Mouse (Mus musculus) adrenal gland, postnatal 14 days (tissue): ENCODE measurements around the gene Ergic1. TPM values are rescaled to one million over a fixed set of nuclear protein-coding genes. Genes with fewer than 3 reads are reported as not detected.

Experiments
- DNase-seq: peaks from one replicate; pipeline ENCODE4 v3.0.0; 2021; ENCODE audit warnings: mixed read lengths
- long read RNA-seq, 2 experiments: library from polyadenylated mRNA; stranded (forward); transcript quantifications; one replicate each; pipeline ENCODE4 v2.0.0; 2021
- total RNA-seq: library from RNA; stranded (reverse); gene quantifications from 2 replicates; pipeline ENCODE4 v1.2.3, GENCODE M21; 2021

Gene Ergic1
- total RNA-seq, result 126 and 143 TPM in 2 replicates
- long read RNA-seq, experiment 1, transcript Ergic1-206 (10 exons, 2,754 nt), result major isoform, 46 of 52 reads
- long read RNA-seq, experiment 1, partial matches to known transcripts, result 0 of 52 reads
- long read RNA-seq, experiment 1, other reads (novel, unspliced or antisense), result 6 of 52 reads
- long read RNA-seq, experiment 2, transcript Ergic1-206 (10 exons, 2,754 nt), result major isoform, 32 of 47 reads
- long read RNA-seq, experiment 2, partial matches to known transcripts, result 3 of 47 reads
- long read RNA-seq, experiment 2, other reads (novel, unspliced or antisense), result 11 of 47 reads

- peak; percentile 98 for DNase-seq
Measured at GRCm38 (mm10) chr17:26561290-26561640, at the start of gene Ergic1. Ergic1 (plus strand) TSS chr17:26561489.

GRCm38 (mm10) chr17:26511816-26512774, 49.2 kb upstream of the Ergic1 start:
- DNase-seq, result peak; percentile 74

GRCm38 (mm10) chr17:26512961-26513360, 48.3 kb upstream of the Ergic1 start:
- no peak for DNase-seq

- DNase-seq, result no peak
Measured at GRCm38 (mm10) chr17:26513459-26514290, 47.6 kb upstream of the Ergic1 start.

GRCm38 (mm10) chr17:26514581-26515030, 46.7 kb upstream of the Ergic1 start:
- peak; percentile 75 for DNase-seq

GRCm38 (mm10) chr17:26515675-26516074, 45.6 kb upstream of the Ergic1 start:
- peak; percentile 1 for DNase-seq

- DNase-seq, result no peak
Measured at GRCm38 (mm10) chr17:26518306-26518705, 43.0 kb upstream of the Ergic1 start.

GRCm38 (mm10) chr17:26522711-26523110, 38.6 kb upstream of the Ergic1 start:
- no peak for DNase-seq

GRCm38 (mm10) chr17:26524316-26524715, 37.0 kb upstream of the Ergic1 start:
- DNase-seq, result no peak

GRCm38 (mm10) chr17:26524801-26525200, 36.5 kb upstream of the Ergic1 start:
- DNase-seq, result no peak

- peak; percentile 76 for DNase-seq
Measured at GRCm38 (mm10) chr17:26525316-26525715, 36.0 kb upstream of the Ergic1 start.

GRCm38 (mm10) chr17:26527291-26527690, 34.0 kb upstream of the Ergic1 start:
- peak; percentile 3 for DNase-seq

GRCm38 (mm10) chr17:26528751-26529150, 32.5 kb upstream of the Ergic1 start:
- DNase-seq, result peak; percentile 22

GRCm38 (mm10) chr17:26529791-26530241, 31.5 kb upstream of the Ergic1 start:
- peak; percentile 51 for DNase-seq

- peak; percentile 69 for DNase-seq
Measured at GRCm38 (mm10) chr17:26530590-26531081, 30.7 kb upstream of the Ergic1 start.

GRCm38 (mm10) chr17:26531395-26532027, 29.8 kb upstream of the Ergic1 start:
- DNase-seq, result no peak

GRCm38 (mm10) chr17:26532476-26533045, 28.7 kb upstream of the Ergic1 start:
- DNase-seq, result no peak

- peak; percentile 55 for DNase-seq
Measured at GRCm38 (mm10) chr17:26533871-26534372, 27.4 kb upstream of the Ergic1 start.

GRCm38 (mm10) chr17:26534695-26535094, 26.6 kb upstream of the Ergic1 start:
- no peak for DNase-seq

- DNase-seq, result no peak
Measured at GRCm38 (mm10) chr17:26535251-26536136, 25.8 kb upstream of the Ergic1 start.
